Mouse (Mus musculus) kidney, embryonic 16.5 days (tissue): ENCODE results near the gene Olfr1428. TPM values are rescaled to one million over a fixed set of nuclear protein-coding genes. Genes with fewer than 3 reads are reported as not detected.

Experiments used
- ATAC-seq: fragments of 200-750 bp; cut with Nextera tagmentation; 2 replicates; pipeline ENCODE4 v1.8.0; 2017; ENCODE audit warnings: moderate TSS enrichment; ENCODE audit not compliant: low FRiP score, low TSS enrichment
- H3K27ac ChIP-seq: fragments of 300-500 bp; sonication (generic); 2 replicates; pipeline ENCODE4 v1.5.1; 2014; ENCODE audit warnings: low read length
- H3K27me3 ChIP-seq: fragments of 300-500 bp; sonication (generic); 2 replicates; pipeline ENCODE4 v1.6.1; 2014; ENCODE audit warnings: low read length, control low read depth, mixed read lengths; ENCODE audit not compliant: insufficient read depth
- H3K36me3 ChIP-seq: fragments of 300-500 bp; sonication (generic); 2 replicates; pipeline ENCODE4 v1.6.1; 2014; ENCODE audit warnings: low read length, control low read depth, mixed read lengths; ENCODE audit not compliant: insufficient read depth
- H3K4me1 ChIP-seq: fragments of 300-500 bp; sonication (generic); 2 replicates; pipeline ENCODE4 v1.6.1; 2014; ENCODE audit warnings: low read length, control low read depth, mixed read lengths; ENCODE audit not compliant: insufficient read depth
- H3K4me2 ChIP-seq: fragments of 300-500 bp; sonication (generic); replicated peaks from 2 replicates; pipeline ENCODE4 v1.6.1; 2014; ENCODE audit warnings: low read depth, low read length
- H3K4me3 ChIP-seq: fragments of 300-500 bp; sonication (generic); 2 replicates; pipeline ENCODE4 v1.5.1; 2014; ENCODE audit warnings: mild to moderate bottlenecking, low read length
- H3K9ac ChIP-seq: fragments of 300-500 bp; sonication (generic); replicated peaks from 2 replicates; pipeline ENCODE4 v1.6.1; 2014; ENCODE audit warnings: low read length
- H3K9me3 ChIP-seq: fragments of 300-500 bp; sonication (generic); 2 replicates; pipeline ENCODE4 v1.6.1; 2016; ENCODE audit warnings: low read length, control low read depth
- WGBS: fragments of 180-500 bp; shearing (Covaris S2); extraction: QIAGEN DNeasy Blood & Tissue Kit; methylation state at CpG from one replicate; pipeline ENCODE4 v1.1.7; 2014; 5-methylcytosine and 5-hydroxymethylcytosine counted together
- polyA plus RNA-seq: library from polyadenylated mRNA; unstranded; fragments of >200 nt; fragmentation: Nextera tagmentation; extraction: Ambion mirVana; gene quantifications from 2 replicates; pipeline ENCODE4 v1.2.1, GENCODE M21; 2015

The Olfr1428 gene
- not detected in 2 replicates for polyA plus RNA-seq

DNA sequence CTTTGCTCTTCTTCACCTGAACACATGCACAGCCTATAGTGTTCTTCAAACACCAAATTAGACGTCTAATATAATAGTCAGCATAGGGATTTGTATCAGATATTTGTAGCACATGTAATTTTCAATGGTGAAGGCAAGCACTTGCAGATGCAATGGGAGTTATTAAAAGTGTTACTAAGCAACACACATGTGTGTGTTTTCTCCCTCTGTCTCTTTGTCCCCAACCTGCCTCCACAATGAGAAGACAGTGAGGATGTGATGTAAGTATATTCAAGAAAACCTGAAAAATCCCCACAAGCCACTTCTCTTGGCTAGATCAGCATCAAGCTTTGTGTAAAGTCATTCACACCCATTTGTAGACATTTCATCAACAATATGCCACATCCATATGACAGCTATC lies at the start of gene Olfr1428:
Olfr1428 (minus strand) TSS at position 101 of the 400 bp plus-strand sequence.
- Histone ChIP-seq H3K36me3 (no peaks in the 10 kb centered on the region), H3K27me3 (no peaks in the 10 kb centered on the region), H3K27ac (no peak within 1 kb of the TSS), H3K9ac (no peak within 1 kb of the TSS), H3K4me2 (no peak within 1 kb of the TSS), H3K4me1 (no peaks in the 10 kb centered on the region), H3K4me3 (no peak within 1 kb of the TSS), H3K9me3 (no peaks in the 10 kb centered on the region)
- WGBS, result 79% methylated on average over 1 of the region's 1 CpGs
- no peak for ATAC-seq

DNA sequence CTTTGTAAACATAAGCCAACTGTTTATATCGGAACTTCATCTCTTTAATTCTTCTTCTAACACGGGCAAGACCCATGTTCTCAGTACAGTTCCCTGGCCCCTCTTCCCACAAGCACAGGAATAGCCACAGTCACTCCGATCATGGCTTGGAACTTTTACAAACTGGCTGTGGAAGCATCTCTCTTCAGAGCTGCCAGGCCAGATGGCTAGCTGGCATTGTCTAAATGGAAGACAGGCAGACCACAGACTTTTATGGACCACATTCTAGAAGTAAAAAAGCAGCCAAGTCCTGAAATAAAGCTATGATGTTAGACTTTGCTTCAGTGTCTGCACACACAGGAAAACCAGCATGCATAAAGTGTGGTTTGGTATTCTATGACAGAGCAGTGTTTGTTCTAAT lies 29.8 kb upstream of the Olfr1428 start:
- no peak overlapping the region for H3K4me2 ChIP-seq
- ATAC-seq, result no peak
- 95% methylated on average over 3 of the region's 3 CpGs for WGBS

DNA sequence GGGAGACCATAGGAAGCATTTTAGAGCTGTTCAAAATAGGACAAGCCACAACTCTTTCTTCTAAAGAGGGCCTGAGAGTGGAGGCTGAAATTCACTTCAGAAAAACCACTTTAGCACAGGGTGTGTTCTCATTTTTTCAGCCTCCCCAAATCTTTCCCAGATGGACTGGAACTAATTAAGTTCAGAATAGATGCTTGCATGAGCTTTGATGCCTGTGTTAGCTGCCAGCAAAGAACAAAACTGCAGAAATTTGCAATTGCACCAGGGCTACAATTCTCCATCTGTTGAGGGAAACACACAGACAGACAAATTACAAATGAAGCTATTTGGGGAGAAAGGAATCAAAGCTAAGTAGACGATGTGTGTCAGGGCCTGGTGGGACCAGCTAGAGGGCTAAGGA lies 27.7 kb upstream of the Olfr1428 start:
- Histone ChIP-seq H3K4me2 (no peak overlapping the region), H3K4me3 (no peak overlapping the region), H3K27me3 (no peaks in the 10 kb centered on the region), H3K4me1 (no peaks in the 10 kb centered on the region), H3K27ac (no peak overlapping the region), H3K9ac (no peak overlapping the region), H3K9me3 (no peaks in the 10 kb centered on the region), H3K36me3 (no peaks in the 10 kb centered on the region)
- WGBS, result 90% methylated on average over 1 of the region's 1 CpGs
- no peak for ATAC-seq

More for the DNA sequence above, 29.8 kb upstream of the Olfr1428 start:
- Histone ChIP-seq H3K27me3 (no peaks in the 10 kb centered on the region), H3K9ac (no peak overlapping the region), H3K9me3 (no peaks in the 10 kb centered on the region), H3K4me3 (no peak overlapping the region), H3K4me1 (no peaks in the 10 kb centered on the region), H3K36me3 (no peaks in the 10 kb centered on the region), H3K27ac (no peak overlapping the region)

DNA sequence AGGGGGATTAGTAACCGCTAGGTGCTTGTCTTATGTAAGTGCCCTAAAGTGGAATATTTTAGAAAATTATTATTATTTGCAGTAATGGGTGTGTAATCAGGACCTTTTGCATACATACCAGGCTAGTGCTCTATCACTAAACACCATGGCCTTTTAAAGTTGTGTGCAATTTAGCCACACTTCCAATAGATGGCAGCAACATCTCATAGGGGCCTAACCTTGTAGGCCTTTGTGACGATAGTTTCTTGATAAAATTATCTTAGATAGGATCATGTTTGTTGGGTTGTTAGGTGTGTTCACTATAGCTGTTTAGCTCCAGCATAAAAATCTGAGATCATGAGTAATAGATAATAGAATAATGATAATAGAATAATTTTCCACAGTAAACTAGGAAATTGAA lies 18.6 kb upstream of the Olfr1428 start:
- Histone ChIP-seq H3K36me3 (no peaks in the 10 kb centered on the region), H3K9ac (no peak overlapping the region), H3K4me3 (no peak overlapping the region), H3K4me1 (no peaks in the 10 kb centered on the region), H3K27me3 (no peaks in the 10 kb centered on the region), H3K9me3 (no peaks in the 10 kb centered on the region), H3K27ac (no peak overlapping the region), H3K4me2 (no peak overlapping the region)
- no peak for ATAC-seq
- 30% methylated on average over 2 of the region's 2 CpGs for WGBS

DNA sequence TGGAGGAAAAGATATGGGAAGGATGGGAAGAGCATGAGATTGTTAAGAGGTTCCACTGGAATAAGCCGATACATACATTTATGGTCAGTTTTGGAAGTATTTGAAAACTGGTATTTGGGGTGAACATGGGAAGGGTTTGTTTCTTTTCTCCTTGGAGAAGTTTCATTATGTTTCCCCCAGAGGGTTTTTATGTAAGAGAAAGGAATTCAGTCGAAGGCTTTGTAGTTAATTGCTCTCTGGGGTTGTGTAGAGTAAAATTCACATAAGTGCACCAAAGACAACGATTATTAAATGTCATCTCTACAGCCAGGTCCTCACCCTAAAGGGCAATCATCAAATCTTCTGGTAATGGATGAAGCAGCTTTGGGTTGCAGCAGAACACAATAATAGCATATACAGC lies 7.4 kb upstream of the Olfr1428 start, which contains the start of gene Olfr76:
Olfr76 (minus strand) TSS at position 101 of the 400 bp plus-strand sequence.
- WGBS, result 78% methylated on average over 3 of the region's 3 CpGs
- no peaks in the 10 kb centered on the region for H3K9me3 ChIP-seq

DNA sequence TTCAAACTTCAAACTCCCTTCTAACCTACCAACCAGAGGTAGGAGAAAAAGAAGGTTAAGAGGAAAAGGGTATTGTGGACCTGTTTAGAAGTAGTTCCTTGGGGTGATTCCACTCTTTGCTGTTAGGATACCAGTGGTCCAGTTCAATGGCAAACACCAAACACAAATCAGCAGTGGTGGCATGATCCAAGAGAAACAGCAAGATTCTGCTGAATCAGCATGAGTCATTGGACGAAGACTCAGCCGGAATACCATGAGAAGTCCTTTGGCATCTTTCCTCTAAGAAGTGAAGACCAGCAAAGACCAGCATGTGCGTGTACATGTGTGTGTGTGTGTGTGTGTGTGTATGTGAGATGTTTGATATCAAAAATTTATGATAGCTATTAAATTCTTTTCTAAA lies 767 bp upstream of the Olfr1428 start:
- Histone ChIP-seq H3K9me3 (no peaks in the 10 kb centered on the region), H3K27me3 (no peaks in the 10 kb centered on the region), H3K4me3 (no peak overlapping the region), H3K4me1 (no peaks in the 10 kb centered on the region), H3K27ac (no peak overlapping the region), H3K36me3 (no peaks in the 10 kb centered on the region), H3K9ac (no peak overlapping the region), H3K4me2 (no peak overlapping the region)
- no peak for ATAC-seq
- 86% methylated on average over 3 of the region's 3 CpGs for WGBS

More for the DNA sequence above, 7.4 kb upstream of the Olfr1428 start, which contains the start of gene Olfr76:
- no peak within 1 kb of the TSS for H3K4me2 ChIP-seq
- no peaks in the 10 kb centered on the region for H3K4me1 ChIP-seq
- no peak for ATAC-seq
- no peak within 1 kb of the TSS for H3K27ac ChIP-seq
- H3K4me3 ChIP-seq, result no peak within 1 kb of the TSS
- no peak within 1 kb of the TSS for H3K9ac ChIP-seq
- H3K36me3 ChIP-seq, result no peaks in the 10 kb centered on the region
- no peaks in the 10 kb centered on the region for H3K27me3 ChIP-seq

DNA sequence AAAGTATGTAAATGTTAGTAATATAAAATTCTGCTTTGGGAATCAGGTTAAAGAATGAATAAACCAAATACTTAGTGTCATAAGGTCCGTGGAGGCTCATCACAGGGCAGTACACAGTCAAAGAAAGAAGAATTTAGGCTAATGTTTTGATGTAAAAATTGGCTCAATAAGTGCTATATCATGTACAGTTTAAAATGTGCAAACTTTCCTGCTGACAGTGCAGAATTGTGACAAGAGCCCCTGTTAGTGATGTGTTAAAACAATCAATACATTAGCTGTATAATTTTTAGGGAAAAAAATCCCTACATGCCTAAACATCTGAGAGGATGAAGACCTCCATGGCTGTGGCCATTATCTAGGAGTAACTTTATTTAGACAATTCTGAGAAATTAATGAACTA lies 1.9 kb downstream of the Olfr1428 start:
- no peak for ATAC-seq
- Histone ChIP-seq H3K27me3 (no peaks in the 10 kb centered on the region), H3K9ac (no peak overlapping the region), H3K27ac (no peak overlapping the region), H3K36me3 (no peaks in the 10 kb centered on the region), H3K4me2 (no peak overlapping the region), H3K4me1 (no peaks in the 10 kb centered on the region), H3K4me3 (no peak overlapping the region), H3K9me3 (no peaks in the 10 kb centered on the region)
- WGBS, result 62% methylated on average over 1 of the region's 1 CpGs

DNA sequence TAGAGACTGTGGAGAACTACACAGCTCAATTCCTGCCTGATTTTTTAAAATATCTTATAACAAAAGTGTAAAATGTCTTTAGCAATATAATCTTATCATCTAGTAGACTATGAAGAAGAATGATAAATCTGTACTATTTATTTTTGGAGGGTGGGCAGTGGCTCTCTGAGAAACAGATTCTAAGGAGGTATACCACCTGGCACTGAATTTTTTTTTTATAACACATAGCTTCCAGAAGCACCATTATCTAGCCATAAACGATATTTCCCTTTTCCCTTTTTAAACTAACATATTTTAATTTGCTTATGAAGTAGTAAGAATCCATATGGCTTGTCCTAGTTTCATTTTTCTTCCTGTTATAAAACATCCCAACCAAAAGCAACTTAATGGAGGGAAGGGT lies 11.2 kb downstream of the Olfr1428 start:
- ATAC-seq, result no peak
- H3K36me3 ChIP-seq, result no peaks in the 10 kb centered on the region

DNA sequence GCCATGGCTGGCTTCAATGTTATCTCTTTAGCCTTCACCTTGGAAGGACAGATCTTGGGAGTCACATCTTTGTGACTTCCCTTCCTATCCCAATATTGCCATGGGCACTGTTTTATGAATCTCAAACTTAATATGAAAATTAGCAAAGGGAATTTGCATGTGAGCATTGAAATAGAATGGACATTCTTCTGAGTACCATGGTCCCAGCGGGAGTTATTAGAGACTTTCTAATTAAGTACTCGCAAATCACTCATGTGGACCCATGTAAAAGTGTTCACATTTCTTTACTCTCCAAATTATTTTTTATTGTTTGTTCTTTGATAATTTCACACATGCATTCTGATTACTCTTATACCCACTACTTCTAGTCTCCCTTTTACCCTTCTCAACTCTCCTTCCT lies 12.5 kb downstream of the Olfr1428 start, which contains the start of gene Olfr1427:
Olfr1427 (minus strand) TSS at position 101 of the 400 bp plus-strand sequence.
- no peak for ATAC-seq
- H3K4me2 ChIP-seq, result no peak within 1 kb of the TSS
- no peaks in the 10 kb centered on the region for H3K36me3 ChIP-seq
- H3K27me3 ChIP-seq, result no peaks in the 10 kb centered on the region
- no peak within 1 kb of the TSS for H3K9ac ChIP-seq
- WGBS, result 94% methylated on average over 2 of the region's 2 CpGs
- no peaks in the 10 kb centered on the region for H3K4me1 ChIP-seq
- no peak within 1 kb of the TSS for H3K4me3 ChIP-seq
- no peak within 1 kb of the TSS for H3K27ac ChIP-seq
- H3K9me3 ChIP-seq, result no peaks in the 10 kb centered on the region

More for the DNA sequence above, 11.2 kb downstream of the Olfr1428 start:
- H3K4me1 ChIP-seq, result no peaks in the 10 kb centered on the region
- no peak overlapping the region for H3K27ac ChIP-seq
- H3K4me2 ChIP-seq, result no peak overlapping the region
- no peak overlapping the region for H3K9ac ChIP-seq
- H3K27me3 ChIP-seq, result no peaks in the 10 kb centered on the region
- no peak overlapping the region for H3K4me3 ChIP-seq
- WGBS, result 58% methylated on average over 1 of the region's 1 CpGs
- H3K9me3 ChIP-seq, result no peaks in the 10 kb centered on the region

DNA sequence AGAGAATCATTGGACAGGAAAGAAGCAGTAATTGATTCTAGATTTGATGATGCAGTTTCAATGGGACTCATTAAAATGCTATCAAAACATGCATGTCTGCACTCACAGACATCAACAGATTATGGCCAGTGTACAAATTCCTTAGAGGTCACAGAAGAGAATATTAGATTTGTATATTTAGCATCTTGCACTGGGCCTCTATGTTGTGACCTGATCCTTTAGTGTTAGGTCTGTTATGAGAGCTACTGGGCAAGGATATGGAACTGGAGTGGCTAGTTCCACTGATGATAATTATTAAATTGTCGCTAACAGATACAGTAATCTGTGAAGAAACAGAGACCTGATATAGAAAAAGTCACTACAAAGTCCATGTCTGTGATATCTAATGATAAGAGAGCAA lies 23.8 kb downstream of the Olfr1428 start, which contains the start of gene Olfr1426:
Olfr1426 (minus strand) TSS at position 101 of the 400 bp plus-strand sequence.
- no peaks in the 10 kb centered on the region for H3K4me1 ChIP-seq
- H3K9me3 ChIP-seq, result no peaks in the 10 kb centered on the region
- no peak within 1 kb of the TSS for H3K9ac ChIP-seq
- no peak within 1 kb of the TSS for H3K27ac ChIP-seq
- H3K4me2 ChIP-seq, result no peak within 1 kb of the TSS
- H3K27me3 ChIP-seq, result no peaks in the 10 kb centered on the region
- ATAC-seq, result no peak
- no peak within 1 kb of the TSS for H3K4me3 ChIP-seq
- H3K36me3 ChIP-seq, result no peaks in the 10 kb centered on the region
- WGBS, result 78% methylated on average over 1 of the region's 1 CpGs
